Mouse (Mus musculus) limb, embryonic 14.5 days (tissue): ENCODE measurements around the gene Tmem170b. TPM values are rescaled to one million over a fixed set of nuclear protein-coding genes. Genes with fewer than 3 reads are reported as not detected.

Source experiments
- ATAC-seq: fragments of 200-750 bp; cut with Nextera tagmentation; 2 replicates; pipeline ENCODE4 v1.8.0; 2017; ENCODE audit warnings: low read depth, moderate number of reproducible peaks, moderate TSS enrichment; ENCODE audit not compliant: low FRiP score
- DNase-seq: peaks from one replicate; pipeline ENCODE4 v3.0.0-alpha.2; 2015; ENCODE audit warnings: low spot score
- H3K27ac ChIP-seq: fragments of 300-500 bp; sonication (generic); replicated peaks from 2 replicates; pipeline ENCODE4 v1.5.1; 2014; ENCODE audit warnings: low read depth, mild to moderate bottlenecking, low read length, moderate library complexity, mixed read lengths
- H3K27me3 ChIP-seq: fragments of 300-500 bp; sonication (generic); 2 replicates; pipeline ENCODE4 v1.6.1; 2014; ENCODE audit warnings: low read length, mixed read lengths; ENCODE audit not compliant: control insufficient read depth, insufficient read depth
- H3K36me3 ChIP-seq: fragments of 300-500 bp; sonication (generic); 2 replicates; pipeline ENCODE4 v1.6.1; 2014; ENCODE audit warnings: mild to moderate bottlenecking, low read length, moderate library complexity, mixed read lengths; ENCODE audit not compliant: control insufficient read depth, insufficient read depth
- H3K4me1 ChIP-seq: fragments of 300-500 bp; sonication (generic); 2 replicates; pipeline ENCODE4 v1.6.1; 2014; ENCODE audit warnings: antibody characterized with exemption, low read length, mixed read lengths; ENCODE audit not compliant: control insufficient read depth, insufficient read depth
- H3K4me2 ChIP-seq: fragments of 300-500 bp; sonication (generic); replicated peaks from 2 replicates; pipeline ENCODE4 v1.6.1; 2014; ENCODE audit warnings: low read depth, mild to moderate bottlenecking, low read length, moderate library complexity; ENCODE audit not compliant: severe bottlenecking
- H3K4me3 ChIP-seq: fragments of 300-500 bp; sonication (generic); replicated peaks from 2 replicates; pipeline ENCODE4 v1.5.1; 2014; ENCODE audit warnings: low read length
- H3K9ac ChIP-seq: fragments of 300-500 bp; sonication (generic); 2 replicates; pipeline ENCODE4 v1.6.1; 2014; ENCODE audit warnings: mild to moderate bottlenecking, low read depth, low read length, moderate library complexity; ENCODE audit not compliant: severe bottlenecking
- H3K9me3 ChIP-seq: fragments of 300-500 bp; sonication (generic); 2 replicates; pipeline ENCODE4 v1.6.1; 2016; ENCODE audit warnings: low read length; ENCODE audit not compliant: control insufficient read depth
- POLR2A ChIP-seq: fragments of 200-500 bp; IDR thresholded peaks from 2 replicates; pipeline ENCODE4 v1.8.0; 2012; ENCODE audit warnings: inconsistent platforms, mild to moderate bottlenecking, moderate library complexity, borderline replicate concordance; ENCODE audit not compliant: insufficient read depth, insufficient read length; ENCODE audit errors: extremely low read depth
- WGBS: fragments of 180-500 bp; shearing (Covaris S2); extraction: QIAGEN DNeasy Blood & Tissue Kit; methylation state at CpG from one replicate; pipeline ENCODE4 v1.1.7; 2014; 5-methylcytosine and 5-hydroxymethylcytosine counted together
- polyA plus RNA-seq, 2 experiments: library from polyadenylated mRNA; depleted of rRNA in 1 of 2; stranded (reverse) in 1 of 2; unstranded in 1 of 2; fragments of >200 nt; fragmentation: Nextera tagmentation in 1 of 2; extraction: Ambion mirVana in 1 of 2; gene quantifications; 2 replicates each; pipeline versions ENCODE4 v1.2.1 to v1.2.3; 2012 to 2014

Tmem170b gene
- polyA plus RNA-seq, 2 experiments, result 4.4 to 15.7 TPM

DNA sequence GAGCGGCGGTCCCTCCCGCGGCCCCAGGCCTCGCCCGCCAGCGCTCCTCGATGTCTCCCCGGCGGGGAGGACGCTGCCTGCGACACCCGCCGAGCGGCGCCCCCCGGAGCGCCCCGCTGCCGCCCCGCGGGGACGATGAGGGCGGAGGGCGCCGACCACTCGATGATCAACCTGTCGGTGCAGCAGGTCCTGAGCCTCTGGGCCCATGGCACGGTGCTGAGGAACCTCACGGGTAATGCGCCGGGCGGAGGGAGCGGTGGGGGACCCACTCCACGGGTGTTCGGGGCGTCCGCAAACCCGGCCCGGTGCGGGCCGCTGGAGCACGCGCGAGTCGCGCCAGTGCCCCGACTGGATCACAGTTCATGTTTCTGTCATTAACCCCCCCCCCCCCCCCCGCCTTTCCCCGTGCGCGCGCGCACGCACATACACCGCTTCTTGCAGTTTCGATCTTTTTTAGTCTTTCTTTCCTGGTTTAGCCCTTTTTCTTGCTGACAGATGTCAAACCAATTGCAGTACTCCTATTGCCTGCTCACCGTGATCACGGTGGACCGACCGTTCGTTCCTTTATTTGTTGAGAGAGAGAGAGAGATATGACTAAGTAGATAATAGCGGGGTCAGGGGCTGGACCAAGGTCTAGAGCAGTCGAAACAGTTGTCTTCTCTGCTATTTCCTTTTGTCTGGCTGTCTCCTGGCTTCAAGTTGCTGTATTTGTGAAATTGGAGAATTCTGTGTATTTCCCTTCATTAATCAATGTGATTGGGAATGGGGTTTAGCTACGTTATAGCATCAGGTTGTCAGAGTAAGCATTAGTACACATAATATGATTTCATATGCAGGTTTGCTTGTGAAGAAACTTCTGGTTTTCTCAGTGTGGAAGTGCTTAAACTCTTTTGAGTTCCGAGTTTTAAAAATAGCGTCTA lies 634 bp downstream of the Tmem170b start:
- Histone ChIP-seq H3K4me2 (peak overlapping the region; percentile 71), H3K36me3 (no peaks in the 10 kb centered on the region), H3K4me1 (0 out of 2 replicates have a peak, but pooled peaks cover 6% of the 10 kb centered on the region), H3K27me3 (no peaks in the 10 kb centered on the region), H3K4me3 (peak overlapping the region; percentile 90), H3K9me3 (no peaks in the 10 kb centered on the region), H3K27ac (peak overlapping the region; percentile 79), H3K9ac (peak overlapping the region; percentile 85)
- DNase-seq (peak; percentile 18), ATAC-seq (no peak)
- WGBS, result 7% methylated on average over 26 of the region's 67 CpGs
- no peak for TF ChIP-seq POLR2A

DNA sequence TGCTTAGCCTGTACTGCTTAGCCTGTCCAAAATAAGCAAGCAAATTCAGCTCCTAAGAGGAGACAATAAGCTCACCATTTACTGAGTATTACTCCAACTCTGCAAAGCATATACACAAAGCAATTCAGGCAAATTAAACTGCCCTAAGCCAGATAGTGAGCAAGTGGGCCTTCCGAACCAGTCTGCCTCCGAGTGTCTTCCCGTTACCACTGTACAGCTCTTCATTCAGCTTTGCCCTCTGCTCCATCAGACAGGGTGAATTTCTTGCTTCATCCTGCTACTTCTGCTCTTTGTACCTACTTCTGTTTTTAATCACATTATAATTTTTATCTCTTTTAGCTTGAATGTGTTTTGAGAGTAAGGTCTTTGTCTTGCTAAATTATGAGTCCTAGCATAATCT lies 1.9 kb downstream of the Tmem170b start:
- WGBS, result 98% methylated on average over 3 of the region's 3 CpGs
- no peak overlapping the region for H3K4me3 ChIP-seq
- H3K4me1 ChIP-seq, result 0 out of 2 replicates have a peak, but pooled peaks cover 6% of the 10 kb centered on the region
- ATAC-seq, result no peak
- H3K9me3 ChIP-seq, result no peaks in the 10 kb centered on the region
- H3K27me3 ChIP-seq, result no peaks in the 10 kb centered on the region
- no peak overlapping the region for H3K9ac ChIP-seq
- no peaks in the 10 kb centered on the region for H3K36me3 ChIP-seq
- no peak overlapping the region for H3K27ac ChIP-seq
- H3K4me2 ChIP-seq, result no peak overlapping the region
- DNase-seq, result no peak
- no peak for TF ChIP-seq POLR2A

DNA sequence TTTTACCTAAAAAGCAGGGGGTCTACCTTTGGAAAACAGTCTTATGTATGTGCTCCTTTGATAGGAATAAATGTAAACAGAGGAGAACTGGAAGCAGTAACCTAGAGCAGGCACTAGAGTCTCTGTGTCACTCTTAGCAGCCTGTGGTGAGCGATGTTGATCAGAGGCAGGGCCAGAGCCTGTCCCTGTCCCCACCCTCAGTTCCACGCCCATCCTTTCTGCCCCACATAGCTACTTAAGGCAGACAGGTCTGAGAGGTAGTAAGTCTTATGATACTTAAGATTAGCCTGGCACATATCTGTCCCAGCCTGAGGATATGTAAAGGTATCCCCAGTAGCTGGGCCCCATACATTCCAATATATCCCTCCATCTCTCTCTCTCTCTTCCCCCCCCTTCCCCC lies 2.9 kb downstream of the Tmem170b start:
- H3K27ac ChIP-seq, result no peak overlapping the region
- no peaks in the 10 kb centered on the region for H3K36me3 ChIP-seq
- ATAC-seq (no peak), DNase-seq (no peak)
- H3K4me1 ChIP-seq, result 0 out of 2 replicates have a peak, but pooled peaks cover 6% of the 10 kb centered on the region
- H3K27me3 ChIP-seq, result no peaks in the 10 kb centered on the region
- 60% methylated on average over 2 of the region's 2 CpGs for WGBS
- no peak overlapping the region for H3K9ac ChIP-seq
- no peak overlapping the region for H3K4me2 ChIP-seq
- no peak for TF ChIP-seq POLR2A
- no peaks in the 10 kb centered on the region for H3K9me3 ChIP-seq
- H3K4me3 ChIP-seq, result no peak overlapping the region

DNA sequence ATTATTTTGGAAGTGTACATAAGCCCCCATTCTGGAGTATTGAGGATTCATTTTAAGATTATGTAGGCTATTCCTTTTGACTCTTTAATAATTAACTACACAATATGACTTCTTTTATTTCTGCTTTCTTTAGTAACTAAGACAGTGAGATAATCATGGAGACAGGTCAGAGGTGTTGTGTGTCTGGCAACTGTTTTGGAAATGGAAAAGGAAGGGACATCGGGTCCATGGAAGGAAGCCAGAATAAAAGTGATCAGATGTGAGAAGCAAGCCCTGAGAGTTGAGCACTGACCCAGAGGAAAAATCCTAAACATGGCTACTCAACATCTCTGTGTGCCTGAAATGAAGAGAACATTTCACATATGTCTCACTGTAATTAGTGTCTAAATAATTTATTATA lies 5.3 kb downstream of the Tmem170b start:
- WGBS, result 89% methylated on average over 1 of the region's 1 CpGs
- Histone ChIP-seq H3K4me3 (no peak overlapping the region), H3K27me3 (no peaks in the 10 kb centered on the region), H3K27ac (no peak overlapping the region), H3K36me3 (no peaks in the 10 kb centered on the region), H3K4me1 (0 out of 2 replicates have a peak, but pooled peaks cover 3% of the 10 kb centered on the region), H3K4me2 (no peak overlapping the region), H3K9me3 (no peaks in the 10 kb centered on the region), H3K9ac (no peak overlapping the region)
- no peak for ATAC-seq
- DNase-seq, result no peak
- no peak for TF ChIP-seq POLR2A

DNA sequence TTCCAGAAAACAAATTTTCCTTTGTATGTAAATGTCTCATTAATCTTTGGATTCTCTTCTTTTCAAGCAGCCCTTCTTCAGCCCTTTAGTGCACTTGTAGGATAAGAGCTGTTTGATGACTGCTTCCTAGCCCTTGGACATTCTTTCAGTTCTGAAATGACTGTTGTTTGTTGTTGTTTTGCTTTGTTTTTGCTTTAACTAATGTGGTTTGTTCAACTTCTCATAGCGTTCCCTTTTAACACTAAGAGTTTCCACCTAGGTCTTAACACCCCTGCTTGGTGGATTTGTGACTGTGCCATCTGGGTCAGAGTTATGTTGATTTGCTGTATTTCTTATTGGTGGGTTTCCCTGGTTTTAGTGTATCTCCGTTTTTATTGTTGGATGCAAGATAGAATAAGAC lies 8.8 kb downstream of the Tmem170b start:
- ATAC-seq, result no peak
- H3K4me2 ChIP-seq, result no peak overlapping the region
- H3K27me3 ChIP-seq, result no peaks in the 10 kb centered on the region
- H3K9me3 ChIP-seq, result no peaks in the 10 kb centered on the region
- TF ChIP-seq POLR2A, result no peak
- DNase-seq, result no peak
- no peaks in the 10 kb centered on the region for H3K4me1 ChIP-seq
- H3K4me3 ChIP-seq, result no peak overlapping the region
- no peaks in the 10 kb centered on the region for H3K36me3 ChIP-seq
- H3K27ac ChIP-seq, result no peak overlapping the region
- no peak overlapping the region for H3K9ac ChIP-seq
- 78% methylated on average over 2 of the region's 2 CpGs for WGBS

DNA sequence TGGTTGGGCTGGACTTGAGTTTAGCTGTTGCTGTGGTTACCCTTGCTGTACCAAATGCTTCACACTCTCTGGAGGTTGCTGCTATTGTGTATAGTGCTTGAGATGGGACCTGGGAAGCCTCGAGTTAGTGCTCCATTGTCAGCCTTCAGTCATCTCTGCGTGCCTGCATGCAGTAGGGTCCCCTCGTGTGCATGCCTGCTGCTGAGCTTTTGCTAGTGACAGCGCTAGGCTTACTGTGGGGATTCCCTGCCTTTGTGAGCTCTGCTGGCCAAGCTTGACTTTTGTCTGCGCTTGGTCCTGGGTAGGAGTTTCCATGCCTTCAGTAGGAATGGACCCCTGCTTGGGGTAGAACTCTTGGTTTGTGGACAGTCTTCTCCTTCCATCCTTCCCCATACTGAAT lies 9.3 kb downstream of the Tmem170b start:
- Histone ChIP-seq H3K9ac (no peak overlapping the region), H3K27ac (no peak overlapping the region), H3K4me1 (no peaks in the 10 kb centered on the region), H3K9me3 (no peaks in the 10 kb centered on the region), H3K4me3 (no peak overlapping the region), H3K36me3 (no peaks in the 10 kb centered on the region), H3K27me3 (no peaks in the 10 kb centered on the region), H3K4me2 (no peak overlapping the region)
- no peak for ATAC-seq
- WGBS, result 68% methylated on average over 5 of the region's 5 CpGs
- TF ChIP-seq POLR2A, result no peak
- no peak for DNase-seq
